Mouse (Mus musculus) liver, adult 2 months (tissue): ENCODE measurements around the gene Ube2c.

ENCODE experiments used
- CTCF ChIP-seq: fragments of 200-500 bp; IDR thresholded peaks from 2 replicates; pipeline ENCODE4 v1.5.1; 2011; ENCODE audit warnings: low read depth, low read length, control low read depth
- POLR2A ChIP-seq: fragments of 200-500 bp; IDR thresholded peaks from 2 replicates; pipeline ENCODE4 v1.6.1; 2011; ENCODE audit warnings: low read length, control low read depth; ENCODE audit not compliant: insufficient read depth; ENCODE audit errors: extremely low read depth

- TF ChIP-seq CTCF, result no peak
- no peak for TF ChIP-seq POLR2A
Measured at GRCm38 (mm10) chr2:164760059-164760833, 9.5 kb upstream of the Ube2c start.
